Mouse (Mus musculus): ENCODE measurements around the gene Met. TPM values are rescaled to one million over a fixed set of nuclear protein-coding genes. Genes with fewer than 3 reads are reported as not detected.

Gene Met
- total and polyA plus RNA-seq, 2 experiments from 2014 or later, result 0.46 to 3.2 TPM

DNA sequence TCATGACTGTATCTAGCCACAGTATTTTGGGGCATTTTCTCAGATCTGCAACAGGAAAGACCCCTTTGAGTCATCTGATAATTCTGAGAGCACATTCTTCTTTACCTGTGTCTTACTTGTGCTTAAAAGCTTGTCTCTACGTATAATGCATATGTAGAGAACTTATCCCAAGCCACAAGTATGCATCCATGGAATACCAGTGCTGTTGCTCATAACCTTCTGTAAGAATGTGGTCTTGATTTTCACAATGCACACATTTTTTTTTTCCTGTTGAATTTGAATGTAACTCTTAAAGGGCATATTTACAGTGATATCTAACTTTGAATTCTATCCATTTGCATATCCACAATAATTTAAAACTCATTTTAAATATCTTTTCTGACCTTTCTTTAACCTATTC lies 31.8 kb downstream of the Met start:
- Histone ChIP-seq H3K4me2 (ENCODE audit: low read depth, low read length, poor library complexity, severe bottlenecking) (no peak overlapping the region), H3K27me3 (ENCODE audit: insufficient read depth, low read length) (no peaks in the 10 kb centered on the region), H3K9ac (replicated peaks; ENCODE audit: low read length, poor library complexity, severe bottlenecking) (no peak overlapping the region), H3K4me3 (ENCODE audit: low read depth, low read length) (no peak overlapping the region), H3K4me1 (ENCODE audit: insufficient read depth, low read length) (no peaks in the 10 kb centered on the region), H3K36me3 (ENCODE audit: insufficient read depth, low read length) (no peaks in the 10 kb centered on the region), H3K9me3 (ENCODE audit: low read length) (no peaks in the 10 kb centered on the region), H3K27ac (ENCODE audit: low read depth, low read length) (no peak overlapping the region)
- ATAC-seq (ENCODE audit: low FRiP score), result no peak
- no peak for TF ChIP-seq CTCF (IDR thresholded peaks at IDR 0.05)
- 95% methylated on average over 1 of the region's 1 CpGs for WGBS
- no peak for DNase-seq (ENCODE audit: low spot score)

GRCm38 (mm10) chr6:17497366-17497765 lies 33.8 kb downstream of the Met start:
- WGBS, result 86% methylated on average over 4 of the region's 4 CpGs
- H3K9me3 ChIP-seq (ENCODE audit: low read length), result no peaks in the 10 kb centered on the region
- no peaks in the 10 kb centered on the region for H3K27me3 ChIP-seq (ENCODE audit: insufficient read depth, low read length)
- no peak overlapping the region for H3K9ac ChIP-seq (replicated peaks; ENCODE audit: low read length, poor library complexity, severe bottlenecking)
- H3K36me3 ChIP-seq (ENCODE audit: insufficient read depth, low read length), result no peaks in the 10 kb centered on the region
- DNase-seq (ENCODE audit: low spot score), result no peak
- H3K4me3 ChIP-seq (ENCODE audit: low read depth, low read length), result no peak overlapping the region
- H3K4me2 ChIP-seq (ENCODE audit: low read depth, low read length, poor library complexity, severe bottlenecking), result no peak overlapping the region
- no peak for TF ChIP-seq CTCF (IDR thresholded peaks at IDR 0.05)
- no peaks in the 10 kb centered on the region for H3K4me1 ChIP-seq (ENCODE audit: insufficient read depth, low read length)
- no peak for ATAC-seq (ENCODE audit: low FRiP score)
- H3K27ac ChIP-seq (ENCODE audit: low read depth, low read length), result no peak overlapping the region

DNA sequence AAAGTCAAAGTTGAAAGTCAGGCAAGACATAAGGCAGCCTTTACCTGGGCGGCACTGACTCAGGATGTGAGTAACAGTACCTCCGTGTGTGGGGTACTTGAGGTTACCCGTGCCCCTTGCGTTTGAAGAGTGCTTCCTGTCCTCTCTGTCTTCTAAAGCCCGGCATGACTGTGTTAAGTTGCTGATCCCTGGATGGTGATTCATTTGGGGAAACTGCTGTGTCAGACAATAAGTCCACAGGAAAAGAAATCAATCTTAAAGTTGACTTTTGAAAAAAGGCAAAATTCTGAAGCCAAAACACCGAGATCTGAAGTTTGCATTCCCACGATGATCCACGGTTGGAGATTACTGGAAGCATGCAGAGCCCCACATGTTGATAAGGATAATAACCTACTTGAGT lies 35.2 kb downstream of the Met start:
- Histone ChIP-seq H3K27ac (ENCODE audit: low read depth, low read length) (no peak overlapping the region), H3K36me3 (ENCODE audit: insufficient read depth, low read length) (no peaks in the 10 kb centered on the region), H3K4me1 (ENCODE audit: insufficient read depth, low read length) (no peaks in the 10 kb centered on the region), H3K9ac (replicated peaks; ENCODE audit: low read length, poor library complexity, severe bottlenecking) (no peak overlapping the region), H3K27me3 (ENCODE audit: insufficient read depth, low read length) (no peaks in the 10 kb centered on the region), H3K9me3 (ENCODE audit: low read length) (no peaks in the 10 kb centered on the region), H3K4me2 (ENCODE audit: low read depth, low read length, poor library complexity, severe bottlenecking) (no peak overlapping the region), H3K4me3 (ENCODE audit: low read depth, low read length) (no peak overlapping the region)
- no peak for TF ChIP-seq CTCF (IDR thresholded peaks at IDR 0.05)
- no peak for DNase-seq (ENCODE audit: low spot score)
- no peak for ATAC-seq (ENCODE audit: low FRiP score)
- WGBS, result 85% methylated on average over 8 of the region's 8 CpGs

- Histone ChIP-seq H3K27me3 (ENCODE audit: insufficient read depth, low read length) (no peaks in the 10 kb centered on the region), H3K27ac (ENCODE audit: low read depth, low read length) (no peak overlapping the region), H3K9ac (replicated peaks; ENCODE audit: low read length, poor library complexity, severe bottlenecking) (no peak overlapping the region), H3K36me3 (ENCODE audit: insufficient read depth, low read length) (no peaks in the 10 kb centered on the region), H3K4me2 (ENCODE audit: low read depth, low read length, poor library complexity, severe bottlenecking) (no peak overlapping the region), H3K4me1 (ENCODE audit: insufficient read depth, low read length) (no peaks in the 10 kb centered on the region), H3K4me3 (ENCODE audit: low read depth, low read length) (no peak overlapping the region), H3K9me3 (ENCODE audit: low read length) (no peaks in the 10 kb centered on the region)
- DNase-seq (ENCODE audit: low spot score), result no peak
- no peak for ATAC-seq (ENCODE audit: low FRiP score)
- TF ChIP-seq CTCF (IDR thresholded peaks at IDR 0.05), result no peak
- WGBS, result 79% methylated on average over 4 of the region's 4 CpGs
Observed at GRCm38 (mm10) chr6:17501440-17501839, 37.8 kb downstream of the Met start.

DNA sequence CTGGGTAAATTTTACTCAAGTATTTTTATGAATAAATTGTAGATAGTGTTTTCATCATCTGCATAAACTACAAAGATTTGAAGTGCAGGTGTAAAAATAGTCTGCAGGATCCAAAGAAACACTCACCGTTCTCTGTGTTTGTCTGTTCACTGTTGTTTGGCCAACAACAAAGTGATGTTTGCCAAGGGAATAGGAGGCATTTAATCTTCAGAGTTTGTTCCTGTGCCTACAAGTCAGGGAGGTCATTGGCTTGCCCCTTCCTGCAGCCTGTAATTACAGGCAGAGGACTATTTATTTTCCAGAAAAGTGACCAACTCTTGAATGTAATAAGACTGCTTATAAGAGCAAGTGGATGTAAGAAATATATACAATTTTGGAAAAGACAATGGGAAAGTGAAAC lies 38.7 kb downstream of the Met start:
- Histone ChIP-seq H3K27me3 (ENCODE audit: insufficient read depth, low read length) (no peaks in the 10 kb centered on the region), H3K27ac (ENCODE audit: low read depth, low read length) (no peak overlapping the region), H3K4me3 (ENCODE audit: low read depth, low read length) (no peak overlapping the region), H3K36me3 (ENCODE audit: insufficient read depth, low read length) (no peaks in the 10 kb centered on the region), H3K9me3 (ENCODE audit: low read length) (no peaks in the 10 kb centered on the region), H3K4me2 (ENCODE audit: low read depth, low read length, poor library complexity, severe bottlenecking) (no peak overlapping the region), H3K9ac (replicated peaks; ENCODE audit: low read length, poor library complexity, severe bottlenecking) (no peak overlapping the region), H3K4me1 (ENCODE audit: insufficient read depth, low read length) (no peaks in the 10 kb centered on the region)
- 73% methylated on average over 1 of the region's 1 CpGs for WGBS
- ATAC-seq (ENCODE audit: low FRiP score) (no peak), DNase-seq (ENCODE audit: low spot score) (no peak)
- TF ChIP-seq CTCF (IDR thresholded peaks at IDR 0.05), result no peak

DNA sequence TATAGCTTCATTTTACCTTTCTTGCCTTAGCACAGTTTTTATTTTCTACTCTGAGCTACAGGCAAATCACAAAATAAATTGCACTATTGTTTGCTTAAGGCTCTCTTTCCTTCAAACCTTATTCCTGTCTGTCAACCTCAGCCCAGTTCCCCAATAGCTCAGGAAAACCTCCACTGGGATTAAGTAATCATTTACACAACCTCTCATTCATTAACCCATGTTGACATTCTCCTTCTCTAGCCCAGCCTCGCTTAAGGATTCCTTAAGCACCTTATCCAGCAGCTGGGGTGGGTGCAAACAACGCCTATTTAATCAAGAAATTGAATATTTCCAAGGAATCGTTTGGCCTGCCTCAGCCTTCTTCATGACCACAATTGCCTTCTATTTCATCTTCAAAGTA lies 40.1 kb downstream of the Met start:
- Histone ChIP-seq H3K9me3 (ENCODE audit: low read length) (no peaks in the 10 kb centered on the region), H3K4me2 (ENCODE audit: low read depth, low read length, poor library complexity, severe bottlenecking) (no peak overlapping the region), H3K4me1 (ENCODE audit: insufficient read depth, low read length) (no peaks in the 10 kb centered on the region), H3K27ac (ENCODE audit: low read depth, low read length) (no peak overlapping the region), H3K4me3 (ENCODE audit: low read depth, low read length) (no peak overlapping the region), H3K36me3 (ENCODE audit: insufficient read depth, low read length) (no peaks in the 10 kb centered on the region), H3K27me3 (ENCODE audit: insufficient read depth, low read length) (no peaks in the 10 kb centered on the region), H3K9ac (replicated peaks; ENCODE audit: low read length, poor library complexity, severe bottlenecking) (no peak overlapping the region)
- TF ChIP-seq CTCF (IDR thresholded peaks at IDR 0.05), result no peak
- ATAC-seq (ENCODE audit: low FRiP score) (no peak), DNase-seq (ENCODE audit: low spot score) (no peak)
- 64% methylated on average over 3 of the region's 3 CpGs for WGBS
